Mouse (Mus musculus): Measurements from ENCODE around the gene Rsrc2. TPM values are rescaled to one million over a fixed set of nuclear protein-coding genes. Genes with fewer than 3 reads are reported as not detected.

The Rsrc2 gene
- total and polyA plus RNA-seq, 3 experiments = 11.8 to 39.0 (median 38.3) TPM

GRCm38 (mm10) chr5:123694468-123694867 is 54.7 kb downstream of the Rsrc2 start:
- intact Hi-C loops (cut with DNase I) = no loop called here
- 29% methylated on average over 6 of the region's 6 CpGs for WGBS
- Histone ChIP-seq H3K4me1 (ENCODE audit: control insufficient read depth, insufficient read depth, low read length) (peaks cover 13% of the 10 kb centered on the region), H3K4me3 (no peak overlapping the region), H3K27ac (peak overlapping the region; percentile 69), H3K9ac (ENCODE audit: low read depth, low read length) (0 out of 2 replicates have a peak overlapping the region, but pooled peaks have one; percentile 6), H3K79me2 (replicated peaks; ENCODE audit: control insufficient read depth, insufficient read depth, low read length) (no peaks in the 10 kb centered on the region), H3K36me3 (ENCODE audit: control insufficient read depth, insufficient read depth, low read length) (peaks cover 5% of the 10 kb centered on the region), H3K27me3 (ENCODE audit: control insufficient read depth, insufficient read depth, low read length) (no peaks in the 10 kb centered on the region)
- 0 out of 2 replicates have a peak, but pooled peaks have one; percentile 3 for TF ChIP-seq CTCF (IDR thresholded peaks at IDR 0.05)
- no peak for TF ChIP-seq POLR2A (IDR thresholded peaks at IDR 0.05; ENCODE audit: insufficient read depth, low read depth, low read length)
- TF ChIP-seq EP300 (IDR thresholded peaks at IDR 0.05; ENCODE audit: insufficient read depth, low read depth, low read length) = 0 out of 2 replicates have a peak, but pooled peaks have one; percentile 45
- DNase-seq = peak; percentile 64 to 79

GRCm38 (mm10) chr5:123684221-123685144 is 64.7 kb downstream of the Rsrc2 start, which contains the start of gene Clip1:
TSS of gene Clip1 (minus strand) at chr5:123684618.
- TF ChIP-seq EP300 (IDR thresholded peaks at IDR 0.05; ENCODE audit: insufficient read depth, low read depth, low read length) = no peak
- no peak for TF ChIP-seq CTCF (IDR thresholded peaks at IDR 0.05)
- TF ChIP-seq POLR2A (IDR thresholded peaks at IDR 0.05; ENCODE audit: insufficient read depth, low read depth, low read length) = 0 out of 2 replicates have a peak, but pooled peaks have one; percentile 44

GRCm38 (mm10) chr5:123683377-123684220 is 65.6 kb downstream of the Rsrc2 start:
- DNase-seq = peak; percentile 80 to 83
- intact Hi-C loops (cut with DNase I) = loop anchor here (1.0 to 5.0 kb wide), 3 partner anchors 21 to 56 kb away; no protein-coding TSS in a partner anchor
- Histone ChIP-seq H3K4me1 (ENCODE audit: control insufficient read depth, insufficient read depth, low read length) (peaks cover 17% of the 10 kb centered on the region), H3K36me3 (ENCODE audit: control insufficient read depth, insufficient read depth, low read length) (peaks cover 14% of the 10 kb centered on the region), H3K79me2 (replicated peaks; ENCODE audit: control insufficient read depth, insufficient read depth, low read length) (peaks cover 2% of the 10 kb centered on the region), H3K9ac (ENCODE audit: low read depth, low read length) (peak overlapping the region; percentile 99), H3K27me3 (ENCODE audit: control insufficient read depth, insufficient read depth, low read length) (no peaks in the 10 kb centered on the region), H3K27ac (peak overlapping the region; percentile 97), H3K4me3 (peak overlapping the region; percentile 69)
- TF ChIP-seq POLR2A (IDR thresholded peaks at IDR 0.05; ENCODE audit: insufficient read depth, low read depth, low read length) (no peak), EP300 (IDR thresholded peaks at IDR 0.05; ENCODE audit: insufficient read depth, low read depth, low read length) (no peak), CTCF (IDR thresholded peaks at IDR 0.05) (no peak)
- WGBS = 1% methylated on average over 91 of the region's 92 CpGs

More at GRCm38 (mm10) chr5:123684221-123685144, 64.7 kb downstream of the Rsrc2 start, which contains the start of gene Clip1:
- Histone ChIP-seq H3K4me3 (peak within 1 kb of the TSS; percentile 69), H3K4me1 (ENCODE audit: control insufficient read depth, insufficient read depth, low read length) (peaks cover 13% of the 10 kb centered on the region), H3K27ac (peak within 1 kb of the TSS; percentile 97), H3K36me3 (ENCODE audit: control insufficient read depth, insufficient read depth, low read length) (peaks cover 14% of the 10 kb centered on the region), H3K27me3 (ENCODE audit: control insufficient read depth, insufficient read depth, low read length) (no peaks in the 10 kb centered on the region), H3K9ac (ENCODE audit: low read depth, low read length) (peak within 1 kb of the TSS; percentile 99), H3K79me2 (replicated peaks; ENCODE audit: control insufficient read depth, insufficient read depth, low read length) (peaks cover 2% of the 10 kb centered on the region; the same call in 1 of the 2 replicates)
- DNase-seq = peak; percentile 87
- under 1% methylated on average over 63 of the region's 64 CpGs for WGBS
- intact Hi-C loops (cut with DNase I) = loop anchor here (5.0 kb wide), 1 partner anchor 57 kb away; no protein-coding TSS in a partner anchor

GRCm38 (mm10) chr5:123683043-123683376 is 66.2 kb downstream of the Rsrc2 start:
- peak overlapping the region; percentile 97 for H3K27ac ChIP-seq
- H3K4me3 ChIP-seq = peak overlapping the region; percentile 69
- peaks cover 14% of the 10 kb centered on the region for H3K36me3 ChIP-seq (ENCODE audit: control insufficient read depth, insufficient read depth, low read length)
- DNase-seq = no peak
- under 1% methylated on average over 6 of the region's 6 CpGs for WGBS
- H3K79me2 ChIP-seq (replicated peaks; ENCODE audit: control insufficient read depth, insufficient read depth, low read length) = peaks cover 2% of the 10 kb centered on the region
- H3K27me3 ChIP-seq (ENCODE audit: control insufficient read depth, insufficient read depth, low read length) = no peaks in the 10 kb centered on the region
- peaks cover 17% of the 10 kb centered on the region for H3K4me1 ChIP-seq (ENCODE audit: control insufficient read depth, insufficient read depth, low read length)
- TF ChIP-seq POLR2A (IDR thresholded peaks at IDR 0.05; ENCODE audit: insufficient read depth, low read depth, low read length) = 0 out of 2 replicates have a peak, but pooled peaks have one; percentile 22
- TF ChIP-seq EP300 (IDR thresholded peaks at IDR 0.05; ENCODE audit: insufficient read depth, low read depth, low read length) = no peak
- H3K9ac ChIP-seq (ENCODE audit: low read depth, low read length) = 0 out of 2 replicates have a peak overlapping the region, but pooled peaks have one; percentile 22
- intact Hi-C loops (cut with DNase I) = loop anchor here (1.0 to 5.0 kb wide), 3 partner anchors 21 to 56 kb away; no protein-coding TSS in a partner anchor

- intact Hi-C loops (cut with DNase I) = loop anchor here (2.0 to 5.0 kb wide), 2 partner anchors 24 to 55 kb away; no protein-coding TSS in a partner anchor
- Histone ChIP-seq H3K79me2 (replicated peaks; ENCODE audit: control insufficient read depth, insufficient read depth, low read length) (peaks cover 2% of the 10 kb centered on the region), H3K27me3 (ENCODE audit: control insufficient read depth, insufficient read depth, low read length) (no peaks in the 10 kb centered on the region), H3K36me3 (ENCODE audit: control insufficient read depth, insufficient read depth, low read length) (peaks cover 14% of the 10 kb centered on the region), H3K9ac (ENCODE audit: low read depth, low read length) (peak overlapping the region; percentile 67), H3K4me3 (peak overlapping the region; percentile 69; the same call in 1 of the 2 replicates), H3K4me1 (ENCODE audit: control insufficient read depth, insufficient read depth, low read length) (peaks cover 18% of the 10 kb centered on the region), H3K27ac (peak overlapping the region; percentile 97)
- DNase-seq = no peak
- WGBS = 25% methylated on average over 4 of the region's 4 CpGs
- TF ChIP-seq POLR2A (IDR thresholded peaks at IDR 0.05; ENCODE audit: insufficient read depth, low read depth, low read length) = no peak
- no peak for TF ChIP-seq CTCF (IDR thresholded peaks at IDR 0.05)
- no peak for TF ChIP-seq EP300 (IDR thresholded peaks at IDR 0.05; ENCODE audit: insufficient read depth, low read depth, low read length)
Observed at GRCm38 (mm10) chr5:123682372-123682771, 66.8 kb downstream of the Rsrc2 start.

All from heart, adult 2 months (tissue).